Mouse (Mus musculus) stomach, postnatal 0 days (tissue): Measurements from ENCODE around the gene Kbtbd4. TPM values are rescaled to one million over a fixed set of nuclear protein-coding genes. Genes with fewer than 3 reads are reported as not detected.

Experiments
- ATAC-seq: fragments of 200-750 bp; cut with Nextera tagmentation; 2 replicates; pipeline ENCODE4 v1.8.0; 2017; ENCODE audit not compliant: low FRiP score, low TSS enrichment
- DNase-seq: peaks from one replicate; pipeline ENCODE4 v3.0.0-alpha.2; 2016; ENCODE audit warnings: low spot score
- H3K27ac ChIP-seq: fragments of 300-500 bp; sonication (generic); replicated peaks from 2 replicates; pipeline ENCODE4 v1.5.1; 2014; ENCODE audit warnings: mild to moderate bottlenecking, control low read depth
- H3K27me3 ChIP-seq: fragments of 300-500 bp; sonication (generic); 2 replicates; pipeline ENCODE4 v1.6.1; 2014; ENCODE audit warnings: low read length; ENCODE audit not compliant: control insufficient read depth, insufficient read depth
- H3K36me3 ChIP-seq: fragments of 300-500 bp; sonication (generic); 2 replicates; pipeline ENCODE4 v1.6.1; 2014; ENCODE audit warnings: low read length, mixed read lengths; ENCODE audit not compliant: control insufficient read depth, insufficient read depth
- H3K4me1 ChIP-seq: fragments of 300-500 bp; sonication (generic); replicated peaks from 2 replicates; pipeline ENCODE4 v1.6.1; 2014; ENCODE audit warnings: antibody characterized with exemption; ENCODE audit not compliant: control insufficient read depth, insufficient read depth
- H3K4me2 ChIP-seq: fragments of 300-500 bp; sonication (generic); replicated peaks from 2 replicates; pipeline ENCODE4 v1.6.1; 2014; ENCODE audit warnings: low read depth, mild to moderate bottlenecking, control low read depth, moderate library complexity
- H3K4me3 ChIP-seq: fragments of 300-500 bp; sonication (generic); 2 replicates; pipeline ENCODE4 v1.5.1; 2014; ENCODE audit warnings: low read depth, low read length, control low read depth
- H3K9ac ChIP-seq: fragments of 300-500 bp; sonication (generic); 2 replicates; pipeline ENCODE4 v1.6.1; 2014; ENCODE audit warnings: mild to moderate bottlenecking, low read length, control low read depth, mixed read lengths
- H3K9me3 ChIP-seq: fragments of 300-500 bp; sonication (generic); 2 replicates; pipeline ENCODE4 v1.6.1; 2016; ENCODE audit warnings: low read length; ENCODE audit not compliant: control insufficient read depth
- CTCF ChIP-seq: IDR thresholded peaks from 2 replicates; pipeline ENCODE4 v1.5.1; 2016; ENCODE audit warnings: antibody characterized with exemption, low read depth, mild to moderate bottlenecking, moderate library complexity
- EP300 ChIP-seq: optimal IDR thresholded peaks from 2 replicates; pipeline ENCODE3; 2016; ENCODE audit warnings: antibody characterized with exemption
- WGBS: fragments of 180-500 bp; shearing (Covaris S2); extraction: QIAGEN DNeasy Blood & Tissue Kit; methylation state at CpG from one replicate; pipeline ENCODE4 v1.1.7; 2014; 5-methylcytosine and 5-hydroxymethylcytosine counted together
- polyA plus RNA-seq: library from polyadenylated mRNA; unstranded; fragments of >200 nt; fragmentation: Nextera tagmentation; extraction: Ambion mirVana; gene quantifications from 2 replicates; pipeline ENCODE4 v1.2.1, GENCODE M21; 2015

Kbtbd4 gene
- polyA plus RNA-seq, 1 experiment from 2014 or later, result 16.4 TPM

GRCm38 (mm10) chr2:90871180-90871961 is 33.2 kb upstream of the Kbtbd4 start:
- Histone ChIP-seq H3K4me1 (peaks cover 4% of the 10 kb centered on the region; the same call in 1 of the 2 replicates), H3K9me3 (no peaks in the 10 kb centered on the region), H3K36me3 (no peaks in the 10 kb centered on the region), H3K4me3 (no peak overlapping the region), H3K4me2 (no peak overlapping the region), H3K27ac (no peak overlapping the region), H3K9ac (no peak overlapping the region), H3K27me3 (no peaks in the 10 kb centered on the region)
- WGBS, result 59% methylated on average over 8 of the region's 8 CpGs
- DNase-seq (no peak), ATAC-seq (no peak)
- peak; percentile 19; the same call in 1 of the 2 replicates for TF ChIP-seq CTCF
- no peak for TF ChIP-seq EP300

- 71% methylated on average over 1 of the region's 1 CpGs for WGBS
- Histone ChIP-seq H3K4me2 (no peak overlapping the region), H3K4me1 (peaks cover 4% of the 10 kb centered on the region; the same call in 1 of the 2 replicates), H3K9me3 (no peaks in the 10 kb centered on the region), H3K27me3 (no peaks in the 10 kb centered on the region), H3K4me3 (no peak overlapping the region), H3K36me3 (no peaks in the 10 kb centered on the region), H3K9ac (no peak overlapping the region), H3K27ac (no peak overlapping the region)
- DNase-seq (no peak), ATAC-seq (no peak)
- TF ChIP-seq EP300 (no peak), CTCF (no peak)
Measured at GRCm38 (mm10) chr2:90874025-90874424, 30.5 kb upstream of the Kbtbd4 start.

GRCm38 (mm10) chr2:90875239-90875638 is 29.3 kb upstream of the Kbtbd4 start:
- Histone ChIP-seq H3K9me3 (no peaks in the 10 kb centered on the region), H3K4me1 (peaks cover 4% of the 10 kb centered on the region; the same call in 1 of the 2 replicates), H3K27me3 (no peaks in the 10 kb centered on the region), H3K36me3 (no peaks in the 10 kb centered on the region), H3K27ac (no peak overlapping the region), H3K4me2 (no peak overlapping the region), H3K9ac (no peak overlapping the region), H3K4me3 (no peak overlapping the region)
- ATAC-seq (no peak), DNase-seq (no peak)
- 59% methylated on average over 2 of the region's 2 CpGs for WGBS
- no peak for TF ChIP-seq CTCF
- no peak for TF ChIP-seq EP300

- WGBS, result 39% methylated on average over 5 of the region's 5 CpGs
- no peaks in the 10 kb centered on the region for H3K27me3 ChIP-seq
- ATAC-seq (peak; percentile 69; the same call in 1 of the 2 replicates), DNase-seq (no peak)
- no peaks in the 10 kb centered on the region for H3K9me3 ChIP-seq
- no peak overlapping the region for H3K9ac ChIP-seq
- H3K4me3 ChIP-seq, result no peak overlapping the region
- H3K4me1 ChIP-seq, result no peaks in the 10 kb centered on the region
- no peak for TF ChIP-seq CTCF
- no peak for TF ChIP-seq EP300
- H3K36me3 ChIP-seq, result no peaks in the 10 kb centered on the region
- no peak overlapping the region for H3K4me2 ChIP-seq
- no peak overlapping the region for H3K27ac ChIP-seq
Measured at GRCm38 (mm10) chr2:90877584-90878259, 26.8 kb upstream of the Kbtbd4 start.

- Histone ChIP-seq H3K27ac (no peak overlapping the region), H3K4me3 (no peak overlapping the region), H3K9ac (no peak overlapping the region), H3K27me3 (no peaks in the 10 kb centered on the region), H3K4me2 (no peak overlapping the region), H3K4me1 (no peaks in the 10 kb centered on the region), H3K36me3 (no peaks in the 10 kb centered on the region), H3K9me3 (no peaks in the 10 kb centered on the region)
- no peak for ATAC-seq
- no peak for DNase-seq
- TF ChIP-seq EP300 (no peak), CTCF (no peak)
Measured at GRCm38 (mm10) chr2:90879419-90879818, 25.1 kb upstream of the Kbtbd4 start.
